Mouse (Mus musculus) hindbrain, embryonic 11.5 days (tissue): ENCODE measurements around the gene Carmil3. TPM values are rescaled to one million over a fixed set of nuclear protein-coding genes. Genes with fewer than 3 reads are reported as not detected.

Source experiments
- ATAC-seq: fragments of 200-750 bp; cut with Nextera tagmentation; 2 replicates; pipeline ENCODE4 v1.8.0; 2017; ENCODE audit warnings: mild to moderate bottlenecking, moderate TSS enrichment, moderate library complexity; ENCODE audit not compliant: low FRiP score
- DNase-seq: peaks from one replicate; pipeline ENCODE4 v3.0.0-alpha.2; 2015; ENCODE audit warnings: low spot score
- H3K27ac ChIP-seq: fragments of 300-500 bp; sonication (generic); 2 replicates; pipeline ENCODE4 v1.5.1; 2014; ENCODE audit warnings: mild to moderate bottlenecking, low read depth, low read length
- H3K27me3 ChIP-seq: fragments of 300-500 bp; sonication (generic); 2 replicates; pipeline ENCODE4 v1.6.1; 2014; ENCODE audit warnings: mild to moderate bottlenecking, low read length, moderate library complexity, mixed read lengths; ENCODE audit not compliant: control insufficient read depth, insufficient read depth
- H3K36me3 ChIP-seq: fragments of 300-500 bp; sonication (generic); 2 replicates; pipeline ENCODE4 v1.6.1; 2014; ENCODE audit warnings: mild to moderate bottlenecking, low read length, moderate library complexity, mixed read lengths; ENCODE audit not compliant: control insufficient read depth, insufficient read depth
- H3K4me1 ChIP-seq: fragments of 300-500 bp; sonication (generic); replicated peaks from 2 replicates; pipeline ENCODE4 v1.6.1; 2014; ENCODE audit warnings: low read length, mixed read lengths; ENCODE audit not compliant: control insufficient read depth, insufficient read depth
- H3K4me2 ChIP-seq: fragments of 300-500 bp; sonication (generic); replicated peaks from 2 replicates; pipeline ENCODE4 v1.6.1; 2014; ENCODE audit warnings: mild to moderate bottlenecking, low read depth, low read length
- H3K4me3 ChIP-seq: fragments of 300-500 bp; sonication (generic); 2 replicates; pipeline ENCODE4 v1.5.1; 2014; ENCODE audit warnings: low read depth, low read length
- H3K9ac ChIP-seq: fragments of 300-500 bp; sonication (generic); 2 replicates; pipeline ENCODE4 v1.6.1; 2014; ENCODE audit warnings: low read depth, low read length
- H3K9me3 ChIP-seq: fragments of 300-500 bp; sonication (generic); 2 replicates; pipeline ENCODE4 v1.6.1; 2016; ENCODE audit warnings: low read length; ENCODE audit not compliant: control insufficient read depth
- WGBS: fragments of 180-500 bp; shearing (Covaris S2); extraction: QIAGEN DNeasy Blood & Tissue Kit; methylation state at CpG from one replicate; pipeline ENCODE4 v1.1.7; 2014; 5-methylcytosine and 5-hydroxymethylcytosine counted together
- polyA plus RNA-seq: library from polyadenylated mRNA; unstranded; fragments of >200 nt; fragmentation: Nextera tagmentation; extraction: Ambion mirVana; gene quantifications from 2 replicates; pipeline ENCODE4 v1.2.1, GENCODE M21; 2014

The Carmil3 gene
- polyA plus RNA-seq, 1 experiment from 2014 or later = 14.0 TPM

DNA sequence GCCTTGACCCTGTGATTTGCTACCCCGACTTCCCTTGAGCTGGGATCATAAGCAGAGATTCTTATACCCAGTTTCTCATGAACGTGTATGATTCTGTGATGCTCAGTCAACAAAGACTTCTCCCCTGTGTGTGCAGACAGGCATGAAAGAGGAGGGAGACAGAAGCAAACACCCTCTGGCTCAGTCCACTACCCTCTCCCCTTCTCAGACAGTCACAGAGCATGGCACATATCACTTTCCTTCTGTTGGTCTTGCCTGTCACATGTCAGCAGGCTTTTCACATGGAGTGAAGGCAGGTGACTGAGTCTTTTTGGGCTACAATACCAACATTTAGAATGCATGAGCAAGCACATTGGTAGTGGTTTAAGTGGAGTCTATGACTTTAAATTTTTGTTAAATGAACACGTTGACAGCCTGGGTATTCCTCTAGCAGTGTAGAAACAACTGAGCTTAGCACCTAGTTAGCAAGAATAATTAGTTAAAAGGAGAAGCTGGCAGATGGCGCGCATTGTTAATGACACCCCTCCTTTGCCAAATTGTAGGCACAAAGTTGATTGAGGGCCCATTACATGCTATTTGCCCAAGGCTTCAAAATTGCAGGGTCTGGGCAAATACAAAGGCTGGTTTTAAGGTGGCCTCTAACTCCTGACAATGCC is 5.9 kb upstream of the Carmil3 start:
- Histone ChIP-seq H3K9ac (no peak overlapping the region), H3K4me1 (no peaks in the 10 kb centered on the region), H3K4me3 (no peak overlapping the region), H3K27ac (no peak overlapping the region), H3K9me3 (no peaks in the 10 kb centered on the region), H3K36me3 (no peaks in the 10 kb centered on the region), H3K27me3 (no peaks in the 10 kb centered on the region), H3K4me2 (no peak overlapping the region)
- ATAC-seq (no peak), DNase-seq (no peak)
- 80% methylated on average over 5 of the region's 5 CpGs for WGBS

DNA sequence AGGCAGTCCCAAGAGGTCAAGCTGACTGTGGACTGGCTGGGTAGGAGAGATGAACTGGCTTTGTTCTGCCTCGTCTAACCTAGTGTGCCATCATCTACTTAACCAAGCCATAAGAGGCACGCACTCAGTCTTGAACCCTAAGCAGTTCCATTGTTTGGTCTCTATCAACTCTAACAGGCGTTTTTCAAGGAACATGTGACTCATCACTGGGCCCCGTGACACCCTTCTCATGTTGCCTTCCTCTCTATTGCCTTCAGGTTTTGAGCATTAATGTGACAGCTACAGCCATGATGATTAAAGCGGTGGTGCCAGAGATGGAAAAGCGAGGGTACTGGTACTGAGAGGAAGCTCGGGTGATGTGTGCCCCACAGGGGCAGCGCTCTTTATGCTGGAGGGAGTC is 3.6 kb upstream of the Carmil3 start:
- 83% methylated on average over 8 of the region's 8 CpGs for WGBS
- no peaks in the 10 kb centered on the region for H3K36me3 ChIP-seq
- no peaks in the 10 kb centered on the region for H3K4me1 ChIP-seq
- DNase-seq (no peak), ATAC-seq (no peak)
- H3K4me3 ChIP-seq = no peak overlapping the region
- no peak overlapping the region for H3K4me2 ChIP-seq
- no peaks in the 10 kb centered on the region for H3K27me3 ChIP-seq
- no peak overlapping the region for H3K27ac ChIP-seq
- no peaks in the 10 kb centered on the region for H3K9me3 ChIP-seq
- no peak overlapping the region for H3K9ac ChIP-seq

DNA sequence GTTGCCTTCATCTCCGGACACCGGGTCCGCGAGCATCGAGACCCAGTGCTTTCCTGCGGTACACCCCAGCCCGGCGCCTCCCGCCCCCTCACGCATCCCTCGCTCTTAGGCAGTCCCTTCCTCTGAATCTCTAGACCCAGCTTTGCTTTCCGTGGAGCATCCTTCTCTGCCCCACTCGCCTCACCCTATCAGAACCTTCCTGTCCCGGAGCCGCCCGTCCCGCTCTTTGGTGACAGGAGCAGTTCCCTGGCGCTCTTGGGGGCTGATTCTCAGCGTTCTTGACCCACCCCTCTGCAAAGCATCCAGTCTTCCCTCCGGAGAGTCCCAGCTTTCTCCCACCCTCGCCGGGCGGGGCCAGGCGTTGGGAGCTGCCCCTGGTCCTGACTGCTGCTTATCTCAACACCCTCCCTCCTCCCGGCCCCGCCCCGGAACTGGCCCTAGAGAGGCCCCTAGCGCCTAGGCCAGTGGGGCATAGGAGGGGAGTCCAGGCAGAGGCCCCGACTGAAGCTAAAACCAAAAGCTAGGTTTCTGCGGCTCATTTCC is 911 bp downstream of the Carmil3 start:
- H3K9ac ChIP-seq = peak overlapping the region; percentile 88
- peak overlapping the region; percentile 81 for H3K4me3 ChIP-seq
- peak; percentile 83 for DNase-seq
- ATAC-seq = peak; percentile 85
- H3K27ac ChIP-seq = peak overlapping the region; percentile 89
- no peaks in the 10 kb centered on the region; the same call in 1 of the 2 replicates for H3K36me3 ChIP-seq
- no peaks in the 10 kb centered on the region for H3K27me3 ChIP-seq
- under 1% methylated on average over 29 of the region's 30 CpGs for WGBS
- no peaks in the 10 kb centered on the region for H3K4me1 ChIP-seq
- no peaks in the 10 kb centered on the region for H3K9me3 ChIP-seq
- peak overlapping the region; percentile 89 for H3K4me2 ChIP-seq

DNA sequence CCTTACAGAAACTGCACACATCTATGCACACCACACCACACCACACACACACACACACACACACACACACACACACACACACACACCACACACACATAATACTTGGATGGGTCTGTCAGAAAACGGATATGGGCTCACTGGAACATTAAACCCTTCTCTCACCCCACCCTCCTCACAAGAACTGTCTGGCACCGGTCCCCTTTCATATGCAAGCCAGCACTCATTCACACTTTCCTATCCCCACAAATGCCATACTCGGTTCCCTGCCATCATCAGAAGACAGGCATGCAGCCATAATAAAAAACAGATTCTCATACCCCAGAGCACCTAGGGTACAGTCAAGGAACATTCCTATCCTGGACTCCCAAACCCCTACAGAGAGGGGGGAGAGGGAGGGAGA is 1.7 kb downstream of the Carmil3 start:
- Histone ChIP-seq H3K9ac (no peak overlapping the region), H3K36me3 (no peaks in the 10 kb centered on the region; the same call in 1 of the 2 replicates), H3K27ac (no peak overlapping the region), H3K27me3 (no peaks in the 10 kb centered on the region), H3K9me3 (no peaks in the 10 kb centered on the region), H3K4me1 (no peaks in the 10 kb centered on the region), H3K4me3 (no peak overlapping the region), H3K4me2 (peak overlapping the region; percentile 89; the same call in 1 of the 2 replicates)
- DNase-seq (no peak), ATAC-seq (no peak)
- WGBS = 47% methylated on average over 3 of the region's 3 CpGs

DNA sequence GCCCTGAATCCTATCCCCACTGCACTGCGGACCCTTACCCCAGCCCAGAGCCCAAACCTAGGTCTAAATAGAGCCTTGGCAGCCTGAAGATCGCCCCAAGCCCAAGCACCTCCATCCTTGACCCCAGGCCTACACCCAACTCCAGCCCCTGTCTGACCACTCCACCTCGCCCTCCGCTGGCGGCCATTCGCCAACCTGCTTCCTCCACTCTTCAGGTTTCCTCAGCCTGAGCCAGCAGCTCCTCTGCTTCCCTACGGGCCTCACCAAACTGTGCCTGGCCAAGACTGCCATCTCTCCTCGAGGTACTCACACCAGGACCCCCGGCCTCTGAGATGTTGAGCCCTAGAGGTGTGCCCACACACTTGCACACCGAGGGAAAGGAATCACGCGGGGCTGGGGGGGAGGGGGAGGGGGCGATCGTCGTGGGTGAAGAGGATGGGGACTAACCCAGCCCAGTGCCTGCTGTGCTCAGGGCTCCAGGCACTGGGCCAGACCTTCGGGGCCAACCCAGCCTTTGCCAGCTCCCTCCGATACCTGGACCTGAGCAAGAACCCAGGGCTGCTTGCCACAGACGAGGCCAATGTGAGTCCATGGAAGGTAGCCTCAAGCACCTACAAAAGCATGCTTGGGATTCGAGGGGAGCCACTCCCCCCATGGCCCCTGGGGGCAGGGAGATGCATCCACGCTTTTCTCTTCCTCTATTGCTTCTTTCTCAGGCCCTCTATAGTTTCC is 5.2 kb downstream of the Carmil3 start:
- WGBS = 73% methylated on average over 20 of the region's 20 CpGs
- no peak overlapping the region for H3K4me3 ChIP-seq
- DNase-seq = no peak
- no peak for ATAC-seq
- H3K27ac ChIP-seq = no peak overlapping the region
- H3K4me2 ChIP-seq = no peak overlapping the region
- no peaks in the 10 kb centered on the region for H3K9me3 ChIP-seq
- peaks cover 2% of the 10 kb centered on the region; the same call in 1 of the 2 replicates for H3K4me1 ChIP-seq
- no peaks in the 10 kb centered on the region for H3K27me3 ChIP-seq
- H3K9ac ChIP-seq = no peak overlapping the region
- H3K36me3 ChIP-seq = no peaks in the 10 kb centered on the region; the same call in 1 of the 2 replicates

- no peak overlapping the region for H3K4me2 ChIP-seq
- H3K27me3 ChIP-seq = no peaks in the 10 kb centered on the region
- H3K4me3 ChIP-seq = no peak overlapping the region
- H3K36me3 ChIP-seq = no peaks in the 10 kb centered on the region; the same call in 1 of the 2 replicates
- no peak for DNase-seq
- no peaks in the 10 kb centered on the region for H3K9me3 ChIP-seq
- no peak overlapping the region for H3K27ac ChIP-seq
- ATAC-seq = peak; percentile 15; the same call in 1 of the 2 replicates
- 79% methylated on average over 16 of the region's 16 CpGs for WGBS
- H3K9ac ChIP-seq = no peak overlapping the region
- H3K4me1 ChIP-seq = peaks cover 2% of the 10 kb centered on the region; the same call in 1 of the 2 replicates
Measured at GRCm38 (mm10) chr14:55496761-55497448, 6.5 kb downstream of the Carmil3 start.

- Histone ChIP-seq H3K4me3 (no peak overlapping the region), H3K27ac (no peak overlapping the region), H3K36me3 (no peaks in the 10 kb centered on the region; the same call in 1 of the 2 replicates), H3K4me1 (peaks cover 2% of the 10 kb centered on the region; the same call in 1 of the 2 replicates), H3K9ac (0 out of 2 replicates have a peak overlapping the region, but pooled peaks have one; percentile 15), H3K27me3 (no peaks in the 10 kb centered on the region), H3K4me2 (no peak overlapping the region), H3K9me3 (no peaks in the 10 kb centered on the region)
- ATAC-seq (peak; percentile 66), DNase-seq (peak; percentile 93)
- WGBS = 34% methylated on average over 6 of the region's 6 CpGs
Measured at GRCm38 (mm10) chr14:55497449-55497821, 7.0 kb downstream of the Carmil3 start.

GRCm38 (mm10) chr14:55505612-55506011 is 15.2 kb downstream of the Carmil3 start:
- Histone ChIP-seq H3K4me3 (no peak overlapping the region), H3K4me2 (no peak overlapping the region), H3K9ac (no peak overlapping the region), H3K4me1 (no peaks in the 10 kb centered on the region), H3K36me3 (no peaks in the 10 kb centered on the region), H3K27ac (no peak overlapping the region), H3K9me3 (no peaks in the 10 kb centered on the region), H3K27me3 (no peaks in the 10 kb centered on the region)
- no peak for DNase-seq
- 87% methylated on average over 9 of the region's 9 CpGs for WGBS
- ATAC-seq = no peak
